Mouse (Mus musculus) liver (tissue): ENCODE measurements at regions not wholly inside any gene's neighbourhood (a gene's known extent, or its start where the extent isn't known, plus 50 kb on each side); places are given as distances from the start of the nearest gene placed in this dataset.

Experiments
- DNase-seq: peaks from one replicate; pipeline ENCODE4 v3.0.0-alpha.2; 2020; ENCODE audit warnings: mixed read lengths

DNA sequence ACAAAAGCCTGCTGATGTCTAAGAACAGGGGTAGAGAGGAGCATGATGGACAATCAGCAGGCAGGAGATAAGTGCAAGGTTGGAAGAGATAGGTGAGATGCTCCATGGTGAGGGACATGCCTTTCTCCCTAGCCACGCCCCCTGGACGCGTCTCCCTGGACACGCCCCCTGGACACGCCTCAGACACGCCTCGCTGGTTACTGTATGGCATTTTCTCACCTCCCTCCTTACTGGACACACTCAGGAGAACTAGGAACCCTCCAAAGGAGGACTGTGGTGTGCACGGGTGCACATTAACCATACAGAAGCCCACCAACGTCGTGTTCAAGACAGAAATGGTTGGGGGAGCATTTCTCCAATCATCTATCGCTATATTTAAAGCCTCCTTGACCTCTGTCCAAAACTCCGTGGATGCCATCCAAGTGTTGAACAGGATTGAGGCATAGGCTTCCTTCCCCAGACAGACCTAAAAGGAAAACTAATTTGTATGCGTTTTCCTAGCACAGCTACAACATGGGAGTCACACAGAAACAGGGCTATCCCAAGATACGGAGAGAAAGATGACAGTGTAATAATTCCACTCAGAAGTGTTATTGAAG, 168.4 kb upstream of the Fam19a5 start:
- DNase-seq, result no peak

GRCm38 (mm10) chr15:87383551-87384265, 160.4 kb upstream of the Fam19a5 start:
- DNase-seq, result no peak

DNA sequence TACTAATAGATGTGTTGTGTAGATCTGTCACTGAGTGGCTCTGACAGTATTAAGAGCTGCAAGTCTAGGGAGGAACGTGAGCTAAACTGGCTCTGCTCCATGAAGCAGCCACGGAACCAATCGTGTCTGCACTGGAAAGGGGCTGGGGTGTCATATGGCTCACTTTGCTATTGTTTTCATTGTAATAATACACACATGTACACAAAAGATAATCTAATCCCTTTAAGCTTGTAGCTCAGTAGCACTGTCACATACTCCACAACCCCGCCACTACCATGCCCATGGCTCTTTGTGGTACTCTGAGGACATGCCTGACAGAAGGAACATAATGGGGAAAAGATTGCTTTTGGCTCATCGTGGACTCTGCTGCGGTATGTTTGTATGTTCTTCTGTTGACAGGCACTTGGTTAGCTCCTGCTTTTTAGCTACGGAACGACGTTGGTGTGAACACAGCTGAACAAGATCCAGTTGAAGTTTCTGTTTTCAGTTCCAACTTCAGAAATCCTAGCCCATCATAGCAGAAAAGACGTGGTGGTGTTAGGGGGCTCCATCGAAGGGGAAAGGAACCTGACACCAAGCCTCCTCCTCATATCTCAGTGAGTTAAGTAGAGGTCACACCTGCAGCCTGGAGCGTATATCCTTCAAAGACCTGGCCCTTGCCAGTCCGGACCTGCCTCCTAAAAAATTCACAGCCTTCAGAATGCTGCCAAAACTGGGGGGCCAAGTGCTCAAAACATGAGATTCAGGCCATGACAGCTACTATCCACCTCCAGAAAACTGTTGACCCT, 159.6 kb upstream of the Fam19a5 start:
- DNase-seq, result no peak

DNA sequence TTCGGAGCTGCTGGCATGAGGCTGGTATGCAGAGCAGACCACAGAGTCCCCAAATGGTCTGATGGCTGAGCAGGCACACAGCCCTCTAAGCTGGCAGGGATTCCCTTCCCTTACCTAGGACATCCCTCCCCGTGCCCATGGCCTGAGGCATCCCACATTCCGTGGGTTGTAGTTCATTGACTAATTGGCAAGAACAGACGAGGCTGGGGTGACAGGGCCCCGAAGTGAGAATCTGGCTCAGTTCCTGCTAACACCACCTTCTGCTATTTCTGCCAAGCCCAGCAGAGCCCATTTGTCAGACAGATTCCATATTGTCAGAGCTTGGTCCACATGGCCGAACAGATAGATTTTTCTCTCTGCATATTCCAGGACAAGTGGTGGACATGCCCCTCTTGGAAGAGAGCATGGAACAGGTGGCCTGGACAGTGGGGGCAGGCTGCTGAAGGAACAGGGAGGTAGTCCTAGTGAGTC, 157.6 kb upstream of the Fam19a5 start:
- DNase-seq, result no peak

GRCm38 (mm10) chr15:87391395-87391794, 152.7 kb upstream of the Fam19a5 start:
- DNase-seq, result no peak

DNA sequence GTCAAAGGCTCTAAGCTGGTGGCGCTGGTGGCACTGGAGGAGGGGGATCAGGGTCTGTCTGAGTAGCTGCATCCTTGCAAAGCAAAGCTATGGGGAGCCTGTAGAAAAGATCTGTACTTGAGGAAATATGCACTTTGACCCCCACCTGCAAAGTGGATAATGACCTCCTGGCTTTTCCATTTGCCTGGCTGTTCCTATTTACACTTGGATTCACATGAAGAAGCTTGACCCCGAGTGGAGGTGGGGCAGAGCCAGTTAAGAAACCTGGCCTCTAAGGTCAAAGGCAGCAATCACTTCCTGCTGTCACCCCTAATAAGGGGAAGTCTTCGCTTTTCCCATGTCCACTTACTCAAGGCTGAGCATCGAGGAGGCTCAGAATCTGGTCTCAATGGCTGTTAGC, 145.7 kb upstream of the Fam19a5 start:
- no peak for DNase-seq

DNA sequence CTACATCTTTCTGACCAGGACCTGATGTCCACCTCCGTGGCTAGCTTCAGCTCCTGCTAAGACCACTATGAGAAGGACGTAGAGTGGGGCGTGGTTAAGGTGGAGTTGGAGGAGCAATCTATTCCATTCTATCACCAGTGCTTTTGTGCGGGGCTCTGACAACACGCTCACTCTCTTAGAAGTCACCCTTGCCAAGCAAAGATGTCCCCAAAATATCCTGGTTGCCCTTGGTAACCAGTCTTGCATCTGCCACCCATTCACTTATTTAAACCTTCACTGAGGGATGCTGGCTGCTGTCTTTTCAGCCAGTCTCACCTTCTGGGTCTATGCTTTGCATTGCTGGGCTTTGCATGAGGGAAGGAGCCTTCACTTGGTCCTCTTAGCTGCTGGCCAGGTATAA, 138.4 kb upstream of the Fam19a5 start:
- DNase-seq, result no peak

DNA sequence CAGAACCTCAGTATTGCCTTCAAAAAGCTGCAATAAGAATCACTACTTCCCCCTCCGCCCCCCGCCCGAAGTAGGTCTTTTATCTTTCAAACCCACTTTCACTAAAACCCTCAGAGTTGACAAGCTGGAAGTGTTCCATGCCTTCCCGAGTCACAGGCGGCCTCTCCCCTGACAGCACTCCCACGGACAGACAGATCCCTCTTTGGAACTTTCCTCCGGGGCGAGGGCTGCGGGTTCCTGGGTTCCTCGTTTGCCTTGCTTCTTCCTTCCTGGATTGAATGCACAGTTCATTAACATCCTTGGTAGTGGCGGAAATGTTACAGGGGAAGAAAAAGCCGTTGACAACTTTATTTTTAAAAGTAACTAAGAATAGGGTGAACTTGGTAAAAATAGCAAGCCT, 132.1 kb upstream of the Fam19a5 start:
- DNase-seq, result no peak

GRCm38 (mm10) chr15:87415996-87416395, 128.1 kb upstream of the Fam19a5 start:
- no peak for DNase-seq

DNA sequence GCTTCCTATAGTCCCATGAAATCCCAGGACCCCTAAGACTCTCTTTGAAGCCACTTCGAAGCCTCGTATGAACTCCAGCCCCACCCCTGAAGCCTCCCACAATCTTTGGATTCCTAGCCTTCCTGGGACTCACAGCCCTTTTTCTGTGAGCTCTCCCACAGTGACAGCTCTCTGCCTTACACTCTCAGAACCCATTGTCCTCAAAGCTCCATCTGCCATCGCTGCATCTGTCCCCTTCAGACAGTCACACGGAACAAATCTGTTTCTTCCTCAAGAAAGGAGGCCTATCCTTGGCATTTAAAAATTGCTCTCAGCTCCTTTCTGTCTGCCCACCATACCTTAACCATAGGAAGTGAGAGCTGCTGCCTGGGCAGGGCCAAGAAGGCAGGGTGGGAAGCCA, 122.4 kb upstream of the Fam19a5 start:
- DNase-seq, result no peak

GRCm38 (mm10) chr15:87433306-87433705, 110.8 kb upstream of the Fam19a5 start:
- no peak for DNase-seq

GRCm38 (mm10) chr15:87433901-87434300, 110.2 kb upstream of the Fam19a5 start:
- no peak for DNase-seq

DNA sequence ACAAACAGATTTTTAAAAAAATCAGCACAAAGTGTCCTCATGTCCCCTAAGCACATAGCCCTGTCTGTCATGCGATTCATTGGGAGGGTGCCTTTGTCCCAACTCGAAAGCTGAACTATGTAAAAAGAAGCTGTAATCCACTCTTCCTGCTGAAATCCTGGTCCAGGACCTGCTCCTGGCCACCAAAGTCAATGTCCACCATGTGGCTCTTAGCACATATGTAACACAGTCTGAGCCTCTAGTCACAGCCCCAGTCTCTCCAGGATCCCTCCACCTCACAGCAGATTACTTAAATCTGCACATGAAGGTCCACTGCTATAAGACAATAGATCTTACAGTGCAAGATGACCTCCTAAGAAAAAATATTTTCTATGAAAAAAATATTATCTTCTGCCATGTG, 108.5 kb upstream of the Fam19a5 start:
- DNase-seq, result no peak

- no peak for DNase-seq
Measured at GRCm38 (mm10) chr15:87437611-87438010, 106.5 kb upstream of the Fam19a5 start.

GRCm38 (mm10) chr15:87458932-87459331, 85.2 kb upstream of the Fam19a5 start:
- DNase-seq, result no peak

DNA sequence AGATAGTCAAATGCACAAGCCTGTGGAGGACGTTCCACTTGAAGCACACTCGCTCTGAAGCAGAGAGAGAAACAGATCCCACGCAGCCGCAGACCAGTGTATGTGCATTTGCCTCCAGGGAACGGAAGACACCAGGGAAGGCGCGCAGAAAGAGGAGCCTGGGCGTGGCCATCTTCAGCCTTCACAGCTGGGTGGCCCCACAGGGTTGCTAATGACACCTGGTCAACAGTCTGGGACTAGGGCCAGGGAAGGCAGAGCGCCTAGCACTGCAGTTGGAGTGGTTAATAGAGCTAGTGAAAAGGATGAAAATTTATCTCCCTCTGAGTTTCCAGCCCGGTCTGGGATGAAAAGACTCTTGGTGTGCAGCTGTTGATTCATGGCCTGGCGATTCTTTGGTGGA, 67.9 kb upstream of the Fam19a5 start:
- no peak for DNase-seq

DNA sequence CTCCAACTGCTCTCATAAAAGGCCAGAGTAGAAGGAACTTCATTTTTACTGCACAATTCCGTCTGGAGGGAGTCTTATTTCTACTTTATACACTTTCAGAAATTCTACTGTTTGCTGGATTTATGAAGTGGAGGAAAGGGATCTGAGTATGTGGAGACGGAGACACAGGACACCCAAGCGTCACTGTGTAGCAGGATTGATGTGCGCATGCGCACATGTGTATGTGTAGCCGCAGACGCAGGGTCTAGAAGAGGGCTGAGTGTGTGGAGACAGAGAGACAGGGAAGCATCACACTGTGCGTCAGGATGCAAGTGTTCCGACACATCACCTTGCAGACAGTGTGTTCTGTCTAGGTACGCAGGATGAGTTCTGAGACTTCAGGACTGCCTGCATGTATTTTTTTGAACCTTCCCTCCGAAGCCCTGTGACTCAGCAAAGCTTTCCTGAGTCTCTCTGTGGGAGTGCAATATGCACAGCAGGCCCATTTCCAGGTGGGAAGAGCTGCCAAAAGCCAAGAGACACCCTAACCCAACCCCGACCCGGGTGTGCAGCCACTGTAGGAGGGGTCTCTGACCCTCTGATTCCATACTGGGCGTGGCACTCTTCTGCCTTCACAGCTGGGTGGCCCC, 67.1 kb upstream of the Fam19a5 start:
- no peak for DNase-seq

- DNase-seq, result no peak
Measured at GRCm38 (mm10) chr15:87480758-87481157, 63.3 kb upstream of the Fam19a5 start.
